Comparison of ENCODE assay signal across 1 mouse cellular context in genomic region chr16:35784134-35784725, GRCm38 (mm10).
A peak's percentile ranks its signal among the peaks of the same experiment; 100 is the strongest.
TF ChIP-seq lines count a peak whose summit lies in the region.

No protein-coding gene starts in this region.

TF ChIP-seq in MEL, 35 proteins besides CTCF, POLR2A, EP300 and RAD21 (continued from another document):
- TF ChIP-seq HCFC1 (IDR thresholded peaks at IDR 0.05; ENCODE audit: low read depth, low read length): 0 out of 2 replicates have a peak, but pooled peaks have one; percentile 22
- no peak for TF ChIP-seq ELF1 (IDR thresholded peaks at IDR 0.05; ENCODE audit: low read depth, low read length)
- peak; percentile 83 for TF ChIP-seq MYC (IDR thresholded peaks at IDR 0.05; ENCODE audit: low read depth, low read length)
- peak; percentile 81 for TF ChIP-seq MAX (IDR thresholded peaks at IDR 0.05; ENCODE audit: low read length)
- TF ChIP-seq SIN3A (IDR thresholded peaks at IDR 0.05; ENCODE audit: low read length): 0 out of 2 replicates have a peak, but pooled peaks have one; percentile 36
